Mouse (Mus musculus): ENCODE results near the gene Map3k14.

Gene Map3k14

GRCm38 (mm10) chr11:103201664-103202063 is 65.6 kb downstream of the Map3k14 start:
- DNase-seq, result peak; percentile 69

GRCm38 (mm10) chr11:103198911-103199803 is 68.1 kb downstream of the Map3k14 start:
- peak; percentile 58 for DNase-seq

GRCm38 (mm10) chr11:103198339-103198738 is 68.9 kb downstream of the Map3k14 start:
- peak; percentile 7 for DNase-seq

- DNase-seq, result peak; percentile 5
Measured at GRCm38 (mm10) chr11:103197340-103197739, 69.9 kb downstream of the Map3k14 start.

GRCm38 (mm10) chr11:103195656-103196055 is 71.6 kb downstream of the Map3k14 start:
- DNase-seq, result peak; percentile 4

GRCm38 (mm10) chr11:103195236-103195635 is 72.0 kb downstream of the Map3k14 start:
- peak; percentile 43 for DNase-seq

GRCm38 (mm10) chr11:103193825-103194168 is 73.5 kb downstream of the Map3k14 start:
- DNase-seq, result peak; percentile 5

GRCm38 (mm10) chr11:103192956-103193824 is 74.1 kb downstream of the Map3k14 start:
- peak; percentile 62 for DNase-seq

- peak; percentile 15 for DNase-seq
Measured at GRCm38 (mm10) chr11:103192230-103192955, 74.9 kb downstream of the Map3k14 start.

- DNase-seq, result peak; percentile 83
Measured at GRCm38 (mm10) chr11:103184891-103185290, 82.4 kb downstream of the Map3k14 start.

GRCm38 (mm10) chr11:103181911-103182310 is 85.4 kb downstream of the Map3k14 start:
- DNase-seq, result peak; percentile 71

- no peak for DNase-seq
Measured at GRCm38 (mm10) chr11:103181349-103181748, 85.9 kb downstream of the Map3k14 start.

GRCm38 (mm10) chr11:103180426-103180825 is 86.8 kb downstream of the Map3k14 start:
- DNase-seq, result no peak

GRCm38 (mm10) chr11:103178748-103179147 is 88.5 kb downstream of the Map3k14 start:
- no peak for DNase-seq

GRCm38 (mm10) chr11:103177815-103178485 is 89.3 kb downstream of the Map3k14 start:
- DNase-seq, result no peak

- no peak for DNase-seq
Measured at GRCm38 (mm10) chr11:103177216-103177615, 90.1 kb downstream of the Map3k14 start.

- no peak for DNase-seq
Measured at GRCm38 (mm10) chr11:103176510-103176909, 90.8 kb downstream of the Map3k14 start.

GRCm38 (mm10) chr11:103175688-103176442 is 91.4 kb downstream of the Map3k14 start:
- DNase-seq, result no peak

- DNase-seq, result peak; percentile 48
Measured at GRCm38 (mm10) chr11:103174891-103175391, 92.3 kb downstream of the Map3k14 start.

- no peak for DNase-seq
Measured at GRCm38 (mm10) chr11:103174411-103174832, 92.8 kb downstream of the Map3k14 start.

GRCm38 (mm10) chr11:103173771-103174344 is 93.4 kb downstream of the Map3k14 start:
- no peak for DNase-seq
